Mouse (Mus musculus) stomach, postnatal 0 days (tissue): ENCODE results near the gene Gpr171. TPM values are rescaled to one million over a fixed set of nuclear protein-coding genes. Genes with fewer than 3 reads are reported as not detected.

Experiments used
- ATAC-seq: fragments of 200-750 bp; cut with Nextera tagmentation; 2 replicates; pipeline ENCODE4 v1.8.0; 2017; ENCODE audit not compliant: low FRiP score, low TSS enrichment
- DNase-seq: peaks from one replicate; pipeline ENCODE4 v3.0.0-alpha.2; 2016; ENCODE audit warnings: low spot score
- H3K27ac ChIP-seq: fragments of 300-500 bp; sonication (generic); replicated peaks from 2 replicates; pipeline ENCODE4 v1.5.1; 2014; ENCODE audit warnings: mild to moderate bottlenecking, control low read depth
- H3K27me3 ChIP-seq: fragments of 300-500 bp; sonication (generic); 2 replicates; pipeline ENCODE4 v1.6.1; 2014; ENCODE audit warnings: low read length; ENCODE audit not compliant: control insufficient read depth, insufficient read depth
- H3K36me3 ChIP-seq: fragments of 300-500 bp; sonication (generic); 2 replicates; pipeline ENCODE4 v1.6.1; 2014; ENCODE audit warnings: low read length, mixed read lengths; ENCODE audit not compliant: control insufficient read depth, insufficient read depth
- H3K4me1 ChIP-seq: fragments of 300-500 bp; sonication (generic); replicated peaks from 2 replicates; pipeline ENCODE4 v1.6.1; 2014; ENCODE audit warnings: antibody characterized with exemption; ENCODE audit not compliant: control insufficient read depth, insufficient read depth
- H3K4me2 ChIP-seq: fragments of 300-500 bp; sonication (generic); replicated peaks from 2 replicates; pipeline ENCODE4 v1.6.1; 2014; ENCODE audit warnings: low read depth, mild to moderate bottlenecking, control low read depth, moderate library complexity
- H3K4me3 ChIP-seq: fragments of 300-500 bp; sonication (generic); 2 replicates; pipeline ENCODE4 v1.5.1; 2014; ENCODE audit warnings: low read depth, low read length, control low read depth
- H3K9ac ChIP-seq: fragments of 300-500 bp; sonication (generic); 2 replicates; pipeline ENCODE4 v1.6.1; 2014; ENCODE audit warnings: mild to moderate bottlenecking, low read length, control low read depth, mixed read lengths
- H3K9me3 ChIP-seq: fragments of 300-500 bp; sonication (generic); 2 replicates; pipeline ENCODE4 v1.6.1; 2016; ENCODE audit warnings: low read length; ENCODE audit not compliant: control insufficient read depth
- CTCF ChIP-seq: IDR thresholded peaks from 2 replicates; pipeline ENCODE4 v1.5.1; 2016; ENCODE audit warnings: antibody characterized with exemption, low read depth, mild to moderate bottlenecking, moderate library complexity
- EP300 ChIP-seq: optimal IDR thresholded peaks from 2 replicates; pipeline ENCODE3; 2016; ENCODE audit warnings: antibody characterized with exemption
- WGBS: fragments of 180-500 bp; shearing (Covaris S2); extraction: QIAGEN DNeasy Blood & Tissue Kit; methylation state at CpG from one replicate; pipeline ENCODE4 v1.1.7; 2014; 5-methylcytosine and 5-hydroxymethylcytosine counted together
- polyA plus RNA-seq: library from polyadenylated mRNA; unstranded; fragments of >200 nt; fragmentation: Nextera tagmentation; extraction: Ambion mirVana; gene quantifications from 2 replicates; pipeline ENCODE4 v1.2.1, GENCODE M21; 2015

Gene Gpr171
- polyA plus RNA-seq, 1 experiment from 2014 or later: 0.33 TPM

- Histone ChIP-seq H3K36me3 (no peaks in the 10 kb centered on the region), H3K27ac (no peak overlapping the region), H3K4me3 (no peak overlapping the region), H3K9ac (no peak overlapping the region), H3K9me3 (no peaks in the 10 kb centered on the region), H3K4me2 (no peak overlapping the region), H3K4me1 (no peaks in the 10 kb centered on the region), H3K27me3 (no peaks in the 10 kb centered on the region)
- TF ChIP-seq CTCF (no peak), EP300 (no peak)
- DNase-seq (no peak), ATAC-seq (no peak)
- WGBS: 77% methylated on average over 3 of the region's 3 CpGs
These were observed 35.7 kb downstream of the Gpr171 start for GRCm38 (mm10) chr3:59065937-59066336.

GRCm38 (mm10) chr3:59063431-59063830 is 38.2 kb downstream of the Gpr171 start:
- 70% methylated on average over 4 of the region's 4 CpGs for WGBS
- Histone ChIP-seq H3K27me3 (no peaks in the 10 kb centered on the region), H3K4me1 (no peaks in the 10 kb centered on the region), H3K9me3 (no peaks in the 10 kb centered on the region), H3K27ac (no peak overlapping the region), H3K4me2 (no peak overlapping the region), H3K4me3 (no peak overlapping the region), H3K9ac (no peak overlapping the region), H3K36me3 (no peaks in the 10 kb centered on the region)
- DNase-seq: no peak
- TF ChIP-seq EP300: no peak
- TF ChIP-seq CTCF: no peak
- no peak for ATAC-seq

- no peak for ATAC-seq
These were observed 39.5 kb downstream of the Gpr171 start for GRCm38 (mm10) chr3:59062141-59062540.

GRCm38 (mm10) chr3:59060131-59060530 is 41.5 kb downstream of the Gpr171 start:
- H3K9me3 ChIP-seq: no peaks in the 10 kb centered on the region
- H3K9ac ChIP-seq: no peak overlapping the region
- H3K4me1 ChIP-seq: no peaks in the 10 kb centered on the region
- TF ChIP-seq EP300 (no peak), CTCF (no peak)
- no peak overlapping the region for H3K27ac ChIP-seq
- H3K4me3 ChIP-seq: no peak overlapping the region
- WGBS: 63% methylated on average over 7 of the region's 7 CpGs
- H3K36me3 ChIP-seq: no peaks in the 10 kb centered on the region
- no peak overlapping the region for H3K4me2 ChIP-seq
- no peaks in the 10 kb centered on the region for H3K27me3 ChIP-seq
- DNase-seq (no peak), ATAC-seq (no peak)

More at GRCm38 (mm10) chr3:59062141-59062540, 39.5 kb downstream of the Gpr171 start:
- Histone ChIP-seq H3K27me3 (no peaks in the 10 kb centered on the region), H3K9me3 (no peaks in the 10 kb centered on the region), H3K36me3 (no peaks in the 10 kb centered on the region), H3K9ac (no peak overlapping the region), H3K27ac (no peak overlapping the region), H3K4me1 (no peaks in the 10 kb centered on the region), H3K4me2 (no peak overlapping the region), H3K4me3 (no peak overlapping the region)
- TF ChIP-seq EP300 (no peak), CTCF (no peak)
- DNase-seq: no peak
- 53% methylated on average over 5 of the region's 5 CpGs for WGBS

- peak; percentile 47 for DNase-seq
- H3K36me3 ChIP-seq: no peaks in the 10 kb centered on the region
- peak; percentile 89 for TF ChIP-seq CTCF
- TF ChIP-seq EP300: no peak
- H3K9ac ChIP-seq: no peak overlapping the region
- 0 out of 2 replicates have a peak overlapping the region, but pooled peaks have one; percentile 8 for H3K4me2 ChIP-seq
- ATAC-seq: peak; percentile 71; the same call in 1 of the 2 replicates
- no peaks in the 10 kb centered on the region for H3K4me1 ChIP-seq
- H3K4me3 ChIP-seq: no peak overlapping the region
- H3K27me3 ChIP-seq: no peaks in the 10 kb centered on the region
- 3% methylated on average over 7 of the region's 7 CpGs for WGBS
- no peak overlapping the region for H3K27ac ChIP-seq
- H3K9me3 ChIP-seq: no peaks in the 10 kb centered on the region
These were observed 42.5 kb downstream of the Gpr171 start for GRCm38 (mm10) chr3:59059022-59059541.

GRCm38 (mm10) chr3:59054834-59055535 is 46.6 kb downstream of the Gpr171 start:
- DNase-seq (no peak), ATAC-seq (no peak)
- H3K27ac ChIP-seq: no peak overlapping the region
- H3K4me3 ChIP-seq: no peak overlapping the region
- H3K9me3 ChIP-seq: no peaks in the 10 kb centered on the region
- no peaks in the 10 kb centered on the region for H3K4me1 ChIP-seq
- no peak overlapping the region for H3K9ac ChIP-seq
- H3K4me2 ChIP-seq: no peak overlapping the region
- WGBS: 67% methylated on average over 17 of the region's 17 CpGs
- no peaks in the 10 kb centered on the region for H3K36me3 ChIP-seq
- H3K27me3 ChIP-seq: no peaks in the 10 kb centered on the region
- TF ChIP-seq EP300 (no peak), CTCF (no peak)

Other genes with a start within 250 kb of the Gpr171 start
- gene Clrn1, start 216.5 kb downstream of the Gpr171 start, polyA plus RNA-seq: not detected in 2 replicates
- gene Med12l, start 96.0 kb downstream of the Gpr171 start, polyA plus RNA-seq: 0.25 and 0.39 TPM in 2 replicates
- gene P2ry14, start 51.8 kb upstream of the Gpr171 start, polyA plus RNA-seq: 9.8 and 13.4 TPM in 2 replicates
- gene Gpr87, start 93.3 kb upstream of the Gpr171 start, polyA plus RNA-seq: 46.9 and 49.3 TPM in 2 replicates
- gene P2ry13, start 109.1 kb upstream of the Gpr171 start, polyA plus RNA-seq: 1.6 and 1.7 TPM in 2 replicates
- gene P2ry12, start 161.1 kb upstream of the Gpr171 start, polyA plus RNA-seq: 2.9 and 3.0 TPM in 2 replicates
- gene Igsf10, start 242.6 kb upstream of the Gpr171 start, polyA plus RNA-seq: 3.2 and 4.5 TPM in 2 replicates